In the genomic region with DNA sequence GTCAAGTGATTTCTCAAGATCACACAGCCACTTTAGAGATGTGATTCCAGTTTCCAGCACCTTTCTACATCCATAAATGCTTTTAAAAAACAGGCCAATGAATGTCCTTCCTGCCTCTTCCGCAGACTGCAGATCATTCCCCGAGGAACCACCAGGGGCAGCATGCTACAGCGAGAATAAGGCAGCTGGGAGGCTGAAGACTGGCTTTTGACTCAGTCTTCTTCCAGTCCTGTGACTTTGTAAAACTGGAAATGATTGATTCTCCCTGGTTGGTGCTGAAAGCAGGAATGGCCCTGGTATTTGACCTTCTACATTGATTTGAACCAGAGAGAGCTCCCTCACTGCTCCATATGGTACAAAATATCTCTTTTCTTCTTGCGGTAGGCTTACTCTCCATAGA, we compare ENCODE assay signal across 8 mouse cellular contexts. TPM values are rescaled to one million over a fixed set of nuclear protein-coding genes. Genes with fewer than 3 reads are reported as not detected.
DNase-seq lines count a peak whose midpoint lies in the region; ATAC-seq and TF ChIP-seq lines count a peak whose summit lies in the region.

No protein-coding gene starts in this region.

- no peaks in the 10 kb centered on the region for H3K4me1 ChIP-seq in kidney, embryonic 15.5 days
- H3K4me1 ChIP-seq in ES-Bruce4 (ENCODE audit: control insufficient read depth, insufficient read depth, low read length): no peaks in the 10 kb centered on the region
- peaks cover 2% of the 10 kb centered on the region for H3K4me1 ChIP-seq in bone marrow, adult 2 months (ENCODE audit: control insufficient read depth, insufficient read depth, low read length)
- H3K4me1 ChIP-seq in liver, embryonic 11.5 days (replicated peaks; ENCODE audit: control insufficient read depth, insufficient read depth, low read length): no peaks in the 10 kb centered on the region; the same call in 1 of the 2 replicates

- no peak overlapping the region for H3K4me3 ChIP-seq in kidney, embryonic 15.5 days (replicated peaks)
- H3K4me3 ChIP-seq in ES-Bruce4 (ENCODE audit: low read depth, low read length): no peak overlapping the region
- no peak overlapping the region for H3K4me3 ChIP-seq in bone marrow, adult 2 months (replicated peaks; ENCODE audit: control insufficient read depth, low read depth, low read length)
- H3K4me3 ChIP-seq in liver, embryonic 11.5 days (ENCODE audit: low read depth, low read length): no peak overlapping the region

- no peak overlapping the region for H3K4me2 ChIP-seq in kidney, embryonic 15.5 days
- no peak overlapping the region for H3K4me2 ChIP-seq in liver, embryonic 11.5 days

- 32% methylated on average over 4 of the region's 4 CpGs for WGBS in kidney, embryonic 15.5 days
- 42% methylated on average over 4 of the region's 4 CpGs for WGBS in bone marrow, adult 2 months
- WGBS in liver, embryonic 11.5 days: 37% methylated on average over 4 of the region's 4 CpGs

- no peak for TF ChIP-seq EP300 in ES-Bruce4 (IDR thresholded peaks at IDR 0.05; ENCODE audit: insufficient read depth, low read depth, low read length)

- H3K9ac ChIP-seq in kidney, embryonic 15.5 days: no peak overlapping the region
- H3K9ac ChIP-seq in ES-Bruce4 (ENCODE audit: low read depth, poor library complexity, severe bottlenecking): no peak overlapping the region
- no peak overlapping the region for H3K9ac ChIP-seq in liver, embryonic 11.5 days (ENCODE audit: low read depth, low read length)

- H3K9me3 ChIP-seq in kidney, embryonic 15.5 days (replicated peaks): no peaks in the 10 kb centered on the region
- H3K9me3 ChIP-seq in ES-Bruce4 (replicated peaks; ENCODE audit: control insufficient read depth, insufficient read depth, low read length, poor library complexity, severe bottlenecking): no peaks in the 10 kb centered on the region
- H3K9me3 ChIP-seq in liver, embryonic 11.5 days (ENCODE audit: control insufficient read depth, low read length): no peaks in the 10 kb centered on the region

- 0 out of 2 replicates have a peak, but pooled peaks cover 2% of the 10 kb centered on the region for H3K27me3 ChIP-seq in kidney, embryonic 15.5 days
- no peaks in the 10 kb centered on the region for H3K27me3 ChIP-seq in ES-Bruce4 (ENCODE audit: control insufficient read depth, insufficient read depth, low read length, poor library complexity, severe bottlenecking)
- no peaks in the 10 kb centered on the region for H3K27me3 ChIP-seq in liver, embryonic 11.5 days (replicated peaks; ENCODE audit: control insufficient read depth, insufficient read depth, low read length)

- no peaks in the 10 kb centered on the region for H3K36me3 ChIP-seq in kidney, embryonic 15.5 days
- H3K36me3 ChIP-seq in ES-Bruce4 (ENCODE audit: control insufficient read depth, insufficient read depth, low read length, poor library complexity, severe bottlenecking): no peaks in the 10 kb centered on the region
- H3K36me3 ChIP-seq in liver, embryonic 11.5 days (ENCODE audit: control insufficient read depth, insufficient read depth, low read length): no peaks in the 10 kb centered on the region

- no peak for TF ChIP-seq POLR2A in ES-Bruce4 (IDR thresholded peaks at IDR 0.05; ENCODE audit: insufficient read depth, low read length)
- no peak for TF ChIP-seq POLR2A in bone marrow, adult 2 months (IDR thresholded peaks at IDR 0.05; ENCODE audit: borderline replicate concordance, control insufficient read depth, low read depth, low read length)

- TF ChIP-seq CTCF in ES-Bruce4 (IDR thresholded peaks at IDR 0.05; ENCODE audit: low read depth, low read length): peak; percentile 86
- peak; percentile 98 for TF ChIP-seq CTCF in bone marrow, adult 2 months (IDR thresholded peaks at IDR 0.05; ENCODE audit: control insufficient read depth, insufficient read depth, low read length)

- DNase-seq in kidney, adult 18-20 months: peak; percentile 78
- DNase-seq in gastrocnemius, postnatal 4 days (ENCODE audit: low spot score in 2 of 2): peak; percentile 33 to 69
- peak; percentile 67 for DNase-seq in liver, embryonic 11.5 days (ENCODE audit: low spot score)
- peak; percentile 68 for DNase-seq in ovary, postnatal 36 days (ENCODE audit: low spot score)
- no peak for DNase-seq in layer of hippocampus, postnatal 14 days (ENCODE audit: low spot score in 2 of 2)

- no peak overlapping the region for H3K27ac ChIP-seq in kidney, embryonic 15.5 days
- no peak overlapping the region for H3K27ac ChIP-seq in ES-Bruce4 (ENCODE audit: insufficient read depth, low read length)
- H3K27ac ChIP-seq in bone marrow, adult 2 months (ENCODE audit: control insufficient read depth, insufficient read depth, low read depth, low read length, poor library complexity): no peak overlapping the region
- no peak overlapping the region for H3K27ac ChIP-seq in liver, embryonic 11.5 days (ENCODE audit: low read depth, low read length)

- no peak for ATAC-seq in kidney, embryonic 15.5 days (replicated peaks; ENCODE audit: low FRiP score)
- no peak; the same call in 1 of the 2 replicates for ATAC-seq in liver, embryonic 11.5 days (replicated peaks; ENCODE audit: low FRiP score)

RNA-seq across cellular contexts. Expression of gene Dennd4a, which starts 26.3 kb away (rescaled TPM):
- polyA plus RNA-seq in kidney, embryonic 15.5 days (2015; fragmentation: Nextera tagmentation; extraction: Ambion mirVana): 6.0 and 7.6 TPM in 2 replicates
- 8.6 and 9.8 TPM in 2 replicates for polyA plus RNA-seq in ES-Bruce4 (2011; ENCODE audit: insufficient read depth, insufficient read length, low read depth, missing spikeins)
- polyA plus RNA-seq in bone marrow, adult 2 months (2011; ENCODE audit: insufficient read depth, insufficient read length, low replicate concordance, missing spikeins): 77.2 and 86.3 TPM in 2 replicates
- 10 to 100 TPM; 10.9 to 13.1 TPM for total RNA-seq in gastrocnemius, postnatal 4 days (2021)
- 19.1 and 22.6 TPM in 2 replicates for polyA plus RNA-seq in liver, embryonic 11.5 days (2014; fragmentation: Nextera tagmentation; extraction: Ambion mirVana)
- total RNA-seq in layer of hippocampus, postnatal 14 days (2021): 10 to 100 TPM; 48.7 to 52.2 TPM

RNA-seq across cellular contexts. Expression of gene Rab11a, which starts 47.3 kb away (rescaled TPM):
- 550 and 571 TPM in 2 replicates for polyA plus RNA-seq in kidney, embryonic 15.5 days (2015; fragmentation: Nextera tagmentation; extraction: Ambion mirVana)
- polyA plus RNA-seq in ES-Bruce4 (2011; ENCODE audit: insufficient read depth, insufficient read length, low read depth, missing spikeins): 222 and 243 TPM in 2 replicates
- polyA plus RNA-seq in bone marrow, adult 2 months (2011; ENCODE audit: insufficient read depth, insufficient read length, low replicate concordance, missing spikeins): 132 and 148 TPM in 2 replicates
- total RNA-seq in gastrocnemius, postnatal 4 days (2021): 100 to 1,000 TPM; 145 to 155 TPM
- 341 TPM in 2 replicates for polyA plus RNA-seq in liver, embryonic 11.5 days (2014; fragmentation: Nextera tagmentation; extraction: Ambion mirVana)
- 100 to 1,000 TPM; 318 to 321 TPM for total RNA-seq in layer of hippocampus, postnatal 14 days (2021)

Comparison
In these comparisons a context has a peak if more than half of its experiments do, and no peak if none do; other contexts are left out.
1. DNase-seq: peak in kidney, adult 18-20 months (single experiment), gastrocnemius, postnatal 4 days (2 of 2), liver, embryonic 11.5 days (single experiment) and ovary, postnatal 36 days (single experiment); none in layer of hippocampus, postnatal 14 days (0 of 2).